Mouse (Mus musculus) cerebellum, adult 2 months (tissue): ENCODE data around the gene Mcrip1.

ENCODE experiments used
- CTCF ChIP-seq: fragments of 200-500 bp; IDR thresholded peaks from 2 replicates; pipeline ENCODE4 v1.5.1; 2011; ENCODE audit warnings: low read depth, mild to moderate bottlenecking, control low read depth, low read length, moderate library complexity, borderline replicate concordance; ENCODE audit not compliant: insufficient read depth
- POLR2A ChIP-seq: fragments of 200-500 bp; IDR thresholded peaks from 2 replicates; pipeline ENCODE4 v1.6.1; 2011; ENCODE audit warnings: low read length, control low read depth, borderline replicate concordance; ENCODE audit not compliant: insufficient read depth

DNA sequence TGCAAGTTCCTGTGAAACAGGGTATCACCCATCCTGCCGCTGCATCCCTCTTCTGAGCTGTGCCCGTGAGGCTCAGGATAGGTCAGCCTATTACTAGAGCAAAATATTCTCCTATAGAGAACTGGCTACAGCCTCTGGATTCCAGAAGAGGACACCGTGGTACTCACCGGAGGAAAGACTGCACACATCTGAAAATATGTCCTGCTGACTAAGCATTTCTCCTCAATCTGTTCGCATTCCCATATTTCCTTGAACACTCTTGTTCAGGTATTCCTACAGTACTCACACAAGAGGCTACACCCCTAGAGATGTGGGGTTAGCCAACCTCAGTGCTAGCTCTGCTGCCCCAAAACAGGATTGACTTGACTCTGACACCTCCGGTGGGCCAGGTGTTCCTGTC is 18.8 kb upstream of the Mcrip1 start:
- no peak for TF ChIP-seq CTCF
- TF ChIP-seq POLR2A, result no peak
